Mouse (Mus musculus): ENCODE results near the gene Olfr992.
"Not testable (repeated sequence)": the region's sequence is repeated elsewhere in the genome, so short reads cannot be mapped to it uniquely, and the experiment has no call there.

The Olfr992 gene

GRCm38 (mm10) chr2:85409369-85409768 is at the start of gene Olfr992:
Gene Olfr992 (minus strand): TSS chr2:85409469.
- no peak for DNase-seq (ENCODE audit: low read depth in 1 of 2, low spot score in 2 of 2)

DNA sequence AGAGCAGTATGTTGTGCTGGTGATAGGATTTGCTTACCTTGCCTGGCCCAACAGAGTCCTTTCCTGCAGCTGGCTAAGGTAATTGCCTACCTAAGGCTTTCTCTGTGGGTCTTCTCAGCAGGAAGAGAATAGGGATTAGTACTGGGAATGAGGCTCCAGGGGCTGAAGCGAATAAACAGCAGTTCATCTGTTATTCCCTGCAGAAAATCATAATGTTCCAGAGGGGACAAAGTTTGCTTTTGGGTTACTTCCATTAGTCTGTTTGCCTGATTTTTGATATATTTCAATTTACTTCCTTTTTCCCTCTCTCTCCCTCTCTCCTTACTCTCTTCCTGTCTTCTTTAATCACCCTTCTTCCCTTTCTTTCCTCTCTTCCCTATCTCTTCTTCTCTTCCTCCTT is 34.3 kb upstream of the Olfr992 start, which contains the start of gene Olfr995:
Gene Olfr995, minus strand, starts transcription at position 101 of the 400 bp plus-strand sequence.
- DNase-seq (ENCODE audit: low read depth in 1 of 2, low spot score in 2 of 2) = no peak

DNA sequence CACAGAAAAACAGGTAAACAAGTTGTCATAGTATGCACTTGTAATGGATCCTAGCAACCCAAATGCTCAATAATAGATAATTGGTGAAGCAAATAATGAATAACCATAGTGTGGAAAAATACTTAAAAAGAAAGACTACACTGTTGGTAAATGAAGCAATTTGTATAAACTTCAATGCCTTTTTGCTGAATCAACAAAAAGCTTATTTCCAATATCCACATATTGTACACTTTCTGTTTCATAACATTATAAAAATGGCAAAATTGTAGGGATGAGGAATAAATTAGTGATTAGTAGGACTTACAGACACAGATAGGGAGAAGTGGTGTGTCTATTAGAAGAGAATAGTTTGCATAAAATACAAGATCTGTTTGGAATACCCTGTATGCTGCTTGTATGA is 33.3 kb upstream of the Olfr992 start:
- no peak for DNase-seq (ENCODE audit: low read depth in 1 of 2, low spot score in 2 of 2)

DNA sequence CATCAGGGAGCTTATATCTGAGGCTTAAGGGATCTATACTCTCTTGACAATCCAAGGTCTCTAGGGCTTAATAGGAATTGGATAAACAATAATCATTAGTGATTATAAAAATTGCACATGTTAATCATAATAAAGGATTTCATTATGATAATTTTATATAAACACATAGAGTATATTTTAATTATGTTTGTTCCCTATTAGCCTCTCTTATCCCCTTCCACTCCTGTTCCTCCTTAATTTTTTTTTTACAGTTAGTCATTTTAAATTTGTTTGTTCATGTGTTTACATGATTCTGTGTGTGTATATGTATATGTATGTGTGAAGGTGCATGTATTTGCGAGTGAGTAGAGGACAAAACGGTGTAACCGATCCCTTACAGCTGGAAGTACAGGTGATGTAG is 27.1 kb upstream of the Olfr992 start, which contains the start of gene Olfr994:
Gene Olfr994, minus strand, starts transcription at position 101 of the 400 bp plus-strand sequence.
- no peak for DNase-seq (ENCODE audit: low read depth in 1 of 2, low spot score in 2 of 2)

DNA sequence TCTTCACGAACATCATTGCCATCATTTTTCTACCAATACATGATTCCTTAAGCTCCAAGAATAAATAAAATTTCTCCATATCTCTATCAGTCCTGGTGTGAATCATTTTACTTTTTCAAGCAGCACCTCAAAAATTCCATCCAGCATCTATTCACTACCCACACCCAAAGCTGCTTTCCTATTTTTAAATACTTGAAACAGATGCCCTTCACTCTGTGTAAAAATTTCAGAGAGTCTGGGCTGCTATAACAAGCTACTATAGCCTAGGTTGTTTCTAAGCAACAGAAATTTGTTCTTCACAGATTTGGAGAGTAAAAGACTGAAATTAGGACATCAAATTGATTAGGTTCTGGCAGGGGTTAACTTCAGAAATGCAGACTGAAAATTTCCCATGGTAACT is 16.6 kb upstream of the Olfr992 start:
- no peak for DNase-seq (ENCODE audit: low read depth in 1 of 2, low spot score in 2 of 2)

- DNase-seq (ENCODE audit: low read depth in 1 of 2, low spot score in 2 of 2) = no peak
Observed at GRCm38 (mm10) chr2:85414777-85415176, 5.5 kb upstream of the Olfr992 start, which contains the start of gene Olfr993. Gene Olfr993 (minus strand): TSS chr2:85414877.

GRCm38 (mm10) chr2:85363127-85363526 is 46.1 kb downstream of the Olfr992 start, which contains the start of gene Olfr988:
Gene Olfr988 (minus strand): TSS chr2:85363227.
- not testable (repeated sequence) for DNase-seq (ENCODE audit: low read depth in 1 of 2, low spot score in 2 of 2)
